Mouse (Mus musculus) kidney, embryonic 15.5 days (tissue): ENCODE measurements around the gene Rab25. TPM values are rescaled to one million over a fixed set of nuclear protein-coding genes. Genes with fewer than 3 reads are reported as not detected.
A peak's percentile ranks its signal among the peaks of the same experiment; 100 is the strongest.

Experiments
- ATAC-seq: fragments of 200-750 bp; cut with Nextera tagmentation; replicated peaks from 2 replicates; pipeline ENCODE4 v1.8.0; 2017; ENCODE audit warnings: moderate TSS enrichment; ENCODE audit not compliant: low FRiP score
- H3K27ac ChIP-seq: fragments of 300-500 bp; sonication (generic); 2 replicates; pipeline ENCODE4 v1.5.1; 2015; ENCODE audit warnings: mild to moderate bottlenecking, inconsistent platforms
- H3K27me3 ChIP-seq: fragments of 300-500 bp; sonication (generic); 2 replicates; pipeline ENCODE4 v1.6.1; 2015; ENCODE audit warnings: inconsistent platforms
- H3K36me3 ChIP-seq: fragments of 300-500 bp; sonication (generic); 2 replicates; pipeline ENCODE4 v1.6.1; 2015; ENCODE audit warnings: inconsistent platforms
- H3K4me1 ChIP-seq: fragments of 300-500 bp; sonication (generic); 2 replicates; pipeline ENCODE4 v1.6.1; 2015; ENCODE audit warnings: inconsistent platforms
- H3K4me2 ChIP-seq: fragments of 300-500 bp; sonication (generic); 2 replicates; pipeline ENCODE4 v1.6.1; 2015; ENCODE audit warnings: moderate library complexity, mild to moderate bottlenecking, inconsistent platforms
- H3K4me3 ChIP-seq: fragments of 300-500 bp; sonication (generic); replicated peaks from 2 replicates; pipeline ENCODE4 v1.5.1; 2015; ENCODE audit warnings: mild to moderate bottlenecking, inconsistent platforms
- H3K9ac ChIP-seq: fragments of 300-500 bp; sonication (generic); 2 replicates; pipeline ENCODE4 v1.6.1; 2015; ENCODE audit warnings: mild to moderate bottlenecking, inconsistent platforms
- H3K9me3 ChIP-seq: fragments of 300-500 bp; sonication (generic); replicated peaks from 2 replicates; pipeline ENCODE4 v1.6.1; 2016; ENCODE audit warnings: inconsistent platforms
- WGBS: fragments of 180-500 bp; shearing (Covaris S2); methylation state at CpG from one replicate; pipeline ENCODE4 v1.1.7; 2015; ENCODE audit warnings: mixed read lengths; 5-methylcytosine and 5-hydroxymethylcytosine counted together
- polyA plus RNA-seq: library from polyadenylated mRNA; unstranded; fragments of >200 nt; fragmentation: Nextera tagmentation; extraction: Ambion mirVana; gene quantifications from 2 replicates; pipeline ENCODE4 v1.2.1, GENCODE M21; 2015

Gene Rab25
- polyA plus RNA-seq, 1 experiment from 2014 or later, result 15.1 TPM

GRCm38 (mm10) chr3:88503881-88504746 lies 44.0 kb downstream of the Rab25 start:
- Histone ChIP-seq H3K9me3 (no peaks in the 10 kb centered on the region), H3K4me1 (peaks cover 60% of the 10 kb centered on the region), H3K9ac (no peak overlapping the region), H3K4me3 (peak overlapping the region; percentile 65; the same call in 1 of the 2 replicates), H3K27me3 (no peaks in the 10 kb centered on the region), H3K27ac (peak overlapping the region; percentile 82), H3K4me2 (0 out of 2 replicates have a peak overlapping the region, but pooled peaks have one; percentile 97), H3K36me3 (no peaks in the 10 kb centered on the region)
- WGBS, result 50% methylated on average over 8 of the region's 8 CpGs
- no peak for ATAC-seq

GRCm38 (mm10) chr3:88503505-88503863 lies 44.6 kb downstream of the Rab25 start:
- Histone ChIP-seq H3K36me3 (no peaks in the 10 kb centered on the region), H3K4me1 (peaks cover 59% of the 10 kb centered on the region), H3K27me3 (no peaks in the 10 kb centered on the region), H3K9me3 (no peaks in the 10 kb centered on the region), H3K4me3 (peak overlapping the region; percentile 65), H3K9ac (peak overlapping the region; percentile 18; the same call in 1 of the 2 replicates), H3K27ac (peak overlapping the region; percentile 82), H3K4me2 (peak overlapping the region; percentile 97)
- WGBS, result 33% methylated on average over 4 of the region's 4 CpGs
- peak; percentile 20; the same call in 1 of the 2 replicates for ATAC-seq

DNA sequence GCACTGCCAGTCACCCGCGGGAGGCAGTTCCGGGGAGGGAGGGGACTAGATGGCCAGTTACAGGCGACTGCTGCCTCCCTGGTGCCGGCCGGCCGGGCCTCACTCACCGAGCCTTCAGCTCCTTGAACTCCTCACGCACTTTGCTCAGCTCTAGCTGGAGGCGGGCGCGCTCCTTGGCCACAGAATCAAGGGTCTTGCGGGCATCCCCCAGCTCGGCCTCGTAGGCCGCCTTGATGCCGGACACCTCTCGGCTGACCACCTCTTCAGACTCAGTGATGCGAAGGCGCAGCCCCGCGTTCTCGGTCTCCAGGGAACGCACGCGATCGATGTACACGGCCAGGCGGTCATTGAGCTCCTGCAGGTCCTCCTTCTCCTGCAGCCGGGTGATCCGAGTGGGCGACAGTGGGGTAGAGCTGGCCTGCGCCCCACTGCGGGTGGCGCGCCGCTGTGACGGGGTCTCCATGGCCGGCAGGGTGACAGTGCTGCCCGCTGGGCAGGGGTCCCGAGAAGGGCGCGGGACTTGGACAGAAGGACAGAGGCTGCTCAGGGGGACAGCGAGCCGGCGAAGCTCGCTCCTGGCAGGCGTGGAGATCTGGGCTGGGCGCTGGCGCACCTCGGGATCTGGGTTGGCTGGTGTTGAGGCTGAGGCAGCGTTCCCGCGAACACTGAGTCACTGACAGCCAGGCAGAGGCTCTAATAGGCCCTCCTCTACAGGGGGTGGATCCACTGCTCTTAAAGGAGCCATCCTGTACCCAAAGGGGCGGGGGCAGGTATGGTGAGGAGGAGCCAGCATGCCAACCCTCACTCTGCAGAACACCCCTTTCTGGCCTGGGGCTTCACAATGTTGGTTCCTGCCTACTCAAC lies 45.2 kb downstream of the Rab25 start:
- H3K4me3 ChIP-seq, result peak overlapping the region; percentile 65
- peaks cover 59% of the 10 kb centered on the region for H3K4me1 ChIP-seq
- ATAC-seq, result peak; percentile 93
- H3K27me3 ChIP-seq, result no peaks in the 10 kb centered on the region
- H3K9ac ChIP-seq, result peak overlapping the region; percentile 80
- peak overlapping the region; percentile 97 for H3K4me2 ChIP-seq
- H3K36me3 ChIP-seq, result no peaks in the 10 kb centered on the region
- H3K27ac ChIP-seq, result peak overlapping the region; percentile 82
- H3K9me3 ChIP-seq, result no peaks in the 10 kb centered on the region
- WGBS, result under 1% methylated on average over 55 of the region's 55 CpGs

- peak overlapping the region; percentile 80 for H3K9ac ChIP-seq
- no peaks in the 10 kb centered on the region for H3K36me3 ChIP-seq
- H3K27me3 ChIP-seq, result no peaks in the 10 kb centered on the region
- H3K27ac ChIP-seq, result peak overlapping the region; percentile 82
- ATAC-seq, result peak; percentile 7; the same call in 1 of the 2 replicates
- H3K9me3 ChIP-seq, result no peaks in the 10 kb centered on the region
- 15% methylated on average over 11 of the region's 11 CpGs for WGBS
- H3K4me3 ChIP-seq, result peak overlapping the region; percentile 65
- peaks cover 61% of the 10 kb centered on the region for H3K4me1 ChIP-seq
- peak overlapping the region; percentile 97 for H3K4me2 ChIP-seq
Observed at GRCm38 (mm10) chr3:88502031-88502571, 46.0 kb downstream of the Rab25 start.

- Histone ChIP-seq H3K9ac (peak overlapping the region; percentile 80), H3K36me3 (no peaks in the 10 kb centered on the region), H3K9me3 (no peaks in the 10 kb centered on the region), H3K4me2 (peak overlapping the region; percentile 97), H3K27ac (peak overlapping the region; percentile 82), H3K27me3 (no peaks in the 10 kb centered on the region), H3K4me1 (peaks cover 59% of the 10 kb centered on the region), H3K4me3 (peak overlapping the region; percentile 65)
- 57% methylated on average over 6 of the region's 6 CpGs for WGBS
- ATAC-seq, result no peak
Observed at GRCm38 (mm10) chr3:88501366-88502030, 46.6 kb downstream of the Rab25 start.

DNA sequence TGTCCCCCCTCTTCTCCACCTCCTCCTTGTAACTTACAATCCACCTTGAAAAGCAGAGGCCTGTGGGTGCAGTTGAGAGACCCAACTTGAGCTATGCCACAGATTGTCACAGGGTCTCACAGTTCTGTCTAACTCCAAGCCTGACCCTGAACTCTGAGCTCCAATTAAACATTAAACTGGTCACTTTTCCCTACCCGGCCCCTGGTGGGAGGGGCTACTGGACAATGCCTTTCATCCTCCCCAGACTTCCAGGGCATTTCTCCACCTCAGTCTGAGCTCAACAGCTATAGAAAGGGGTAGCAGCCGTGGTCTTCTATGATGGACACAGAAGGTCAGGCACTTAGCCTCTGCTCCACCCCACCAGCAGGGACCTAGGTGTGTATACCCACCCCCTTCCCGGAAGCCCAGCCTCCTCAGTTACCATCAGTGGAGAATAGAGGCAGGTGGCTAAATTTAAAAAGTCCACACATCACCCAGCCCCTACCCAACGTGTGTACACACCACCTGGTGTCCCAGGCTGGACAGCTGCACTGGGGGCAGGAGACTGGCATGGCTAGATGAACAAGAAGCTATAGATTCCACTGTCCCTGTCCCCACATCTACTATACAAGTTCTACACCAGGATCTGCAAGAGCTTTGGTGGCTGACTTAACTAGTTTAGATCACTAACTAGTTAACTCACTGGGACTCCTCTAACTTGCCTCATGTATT lies 47.3 kb downstream of the Rab25 start:
- ATAC-seq, result no peak
- Histone ChIP-seq H3K27ac (no peak overlapping the region), H3K9ac (no peak overlapping the region), H3K9me3 (no peaks in the 10 kb centered on the region), H3K27me3 (no peaks in the 10 kb centered on the region), H3K36me3 (no peaks in the 10 kb centered on the region), H3K4me3 (peak overlapping the region; percentile 65; the same call in 1 of the 2 replicates), H3K4me2 (peak overlapping the region; percentile 97), H3K4me1 (peaks cover 62% of the 10 kb centered on the region)
- 39% methylated on average over 4 of the region's 4 CpGs for WGBS

DNA sequence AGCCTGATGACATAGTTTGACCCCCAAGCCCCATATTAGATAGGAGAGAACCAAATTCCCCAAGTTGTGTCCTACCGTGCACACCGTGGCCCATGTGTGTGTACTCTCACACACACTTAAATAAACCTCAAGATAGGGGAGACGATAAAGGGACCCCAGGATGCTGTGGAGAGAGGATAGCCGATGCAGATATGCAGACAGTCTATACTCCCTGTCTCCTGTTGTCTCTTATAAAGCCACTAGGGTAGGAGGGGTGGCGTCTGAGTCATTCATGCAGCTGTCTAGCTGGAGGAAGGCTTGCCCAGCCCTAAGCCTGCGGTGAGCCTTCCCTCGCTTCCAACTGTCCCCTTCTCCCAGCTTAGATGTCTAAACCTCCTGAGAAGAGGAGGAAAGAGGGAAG lies 48.0 kb downstream of the Rab25 start:
- Histone ChIP-seq H3K36me3 (0 out of 2 replicates have a peak, but pooled peaks cover 2% of the 10 kb centered on the region), H3K27me3 (no peaks in the 10 kb centered on the region), H3K4me1 (peaks cover 62% of the 10 kb centered on the region), H3K4me3 (no peak overlapping the region), H3K4me2 (no peak overlapping the region), H3K27ac (no peak overlapping the region), H3K9me3 (no peaks in the 10 kb centered on the region), H3K9ac (no peak overlapping the region)
- 85% methylated on average over 7 of the region's 7 CpGs for WGBS
- ATAC-seq, result no peak

GRCm38 (mm10) chr3:88499580-88499979 lies 48.5 kb downstream of the Rab25 start:
- H3K9me3 ChIP-seq, result no peaks in the 10 kb centered on the region
- no peak overlapping the region for H3K9ac ChIP-seq
- ATAC-seq, result no peak
- H3K27me3 ChIP-seq, result no peaks in the 10 kb centered on the region
- WGBS, result 75% methylated on average over 4 of the region's 4 CpGs
- H3K4me2 ChIP-seq, result no peak overlapping the region
- H3K27ac ChIP-seq, result no peak overlapping the region
- peaks cover 64% of the 10 kb centered on the region for H3K4me1 ChIP-seq
- H3K4me3 ChIP-seq, result no peak overlapping the region
- H3K36me3 ChIP-seq, result 0 out of 2 replicates have a peak, but pooled peaks cover 2% of the 10 kb centered on the region

GRCm38 (mm10) chr3:88495741-88496415 lies 52.2 kb downstream of the Rab25 start:
- H3K36me3 ChIP-seq, result 0 out of 2 replicates have a peak, but pooled peaks cover 2% of the 10 kb centered on the region
- no peaks in the 10 kb centered on the region for H3K9me3 ChIP-seq
- WGBS, result 76% methylated on average over 10 of the region's 10 CpGs
- no peak overlapping the region for H3K9ac ChIP-seq
- H3K4me1 ChIP-seq, result peaks cover 55% of the 10 kb centered on the region
- no peaks in the 10 kb centered on the region for H3K27me3 ChIP-seq
- H3K4me2 ChIP-seq, result no peak overlapping the region
- H3K4me3 ChIP-seq, result no peak overlapping the region
- H3K27ac ChIP-seq, result no peak overlapping the region
- no peak for ATAC-seq

- Histone ChIP-seq H3K27me3 (no peaks in the 10 kb centered on the region), H3K27ac (peak overlapping the region; percentile 91), H3K4me2 (no peak overlapping the region), H3K4me1 (peaks cover 53% of the 10 kb centered on the region), H3K9me3 (no peaks in the 10 kb centered on the region), H3K36me3 (0 out of 2 replicates have a peak, but pooled peaks cover 2% of the 10 kb centered on the region), H3K9ac (no peak overlapping the region), H3K4me3 (no peak overlapping the region)
- WGBS, result 61% methylated on average over 9 of the region's 9 CpGs
- ATAC-seq, result no peak
Observed at GRCm38 (mm10) chr3:88494836-88495628, 53.1 kb downstream of the Rab25 start.
